Mouse (Mus musculus): ENCODE measurements at regions not wholly inside any gene's neighbourhood (a gene's known extent, or its start where the extent isn't known, plus 50 kb on each side); places are given as distances from the start of the nearest gene placed in this dataset.

- no peak for TF ChIP-seq CTCF (IDR thresholded peaks at IDR 0.05; ENCODE audit: control insufficient read depth, insufficient read depth, insufficient read length)
- no peak for TF ChIP-seq MAX (IDR thresholded peaks at IDR 0.05)
- no peak for TF ChIP-seq USF1 (IDR thresholded peaks at IDR 0.05; ENCODE audit: low read depth)
- TF ChIP-seq MYOG (IDR thresholded peaks at IDR 0.05; ENCODE audit: control insufficient read depth, extremely low read depth, insufficient read length): no peak
- no peak for TF ChIP-seq CEBPB (IDR thresholded peaks at IDR 0.05; ENCODE audit: low read depth)
- TF ChIP-seq MYOD1 (IDR thresholded peaks at IDR 0.05; ENCODE audit: control insufficient read depth, insufficient read length, low read depth): no peak
- no peak for TF ChIP-seq FOSL1 (IDR thresholded peaks at IDR 0.05; ENCODE audit: insufficient read depth, low read length, poor library complexity, severe bottlenecking)
Observed at GRCm38 (mm10) chr13:111950042-111950441, 141.2 kb upstream of the Map3k1 start.
